Mouse (Mus musculus): Measurements from ENCODE around the gene Ndufa8. TPM values are rescaled to one million over a fixed set of nuclear protein-coding genes. Genes with fewer than 3 reads are reported as not detected.

Ndufa8 gene
- polyA plus RNA-seq, 1 experiment from 2014 or later, result 236 TPM

DNA sequence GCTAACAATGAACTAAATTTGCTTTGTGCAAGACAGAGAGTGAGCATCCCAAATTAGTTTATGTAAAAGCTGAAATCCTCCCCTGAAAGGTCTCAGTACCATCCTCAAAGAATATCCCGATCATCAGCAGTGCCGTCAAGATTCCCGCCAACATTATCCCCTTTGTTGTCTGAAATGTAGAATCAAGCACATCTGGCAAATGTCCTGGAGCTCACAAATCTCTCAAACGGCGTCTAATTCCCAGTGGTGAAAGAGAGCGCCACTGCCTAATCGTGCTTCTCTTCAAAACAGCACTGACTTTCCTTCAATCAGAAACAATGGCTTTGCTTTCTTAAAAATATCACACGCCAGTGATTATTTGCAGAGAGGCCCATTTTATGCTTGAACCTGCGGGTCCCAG, 17.9 kb upstream of the Ndufa8 start:
- Histone ChIP-seq H3K4me2 (ENCODE audit: low read depth, low read length) (no peak overlapping the region), H3K27ac (replicated peaks; ENCODE audit: low read depth, low read length) (no peak overlapping the region), H3K4me1 (ENCODE audit: control insufficient read depth, insufficient read depth, low read length) (no peaks in the 10 kb centered on the region), H3K36me3 (ENCODE audit: control insufficient read depth, insufficient read depth, low read length) (no peaks in the 10 kb centered on the region), H3K9ac (ENCODE audit: low read depth, low read length) (no peak overlapping the region), H3K4me3 (ENCODE audit: low read depth, low read length) (no peak overlapping the region), H3K9me3 (ENCODE audit: control insufficient read depth, low read length) (no peaks in the 10 kb centered on the region), H3K27me3 (replicated peaks; ENCODE audit: control insufficient read depth, insufficient read depth, low read length) (no peaks in the 10 kb centered on the region)
- DNase-seq (ENCODE audit: low spot score), result peak; percentile 45
- no peak for ATAC-seq (ENCODE audit: low read depth)
- 34% methylated on average over 9 of the region's 9 CpGs for WGBS

DNA sequence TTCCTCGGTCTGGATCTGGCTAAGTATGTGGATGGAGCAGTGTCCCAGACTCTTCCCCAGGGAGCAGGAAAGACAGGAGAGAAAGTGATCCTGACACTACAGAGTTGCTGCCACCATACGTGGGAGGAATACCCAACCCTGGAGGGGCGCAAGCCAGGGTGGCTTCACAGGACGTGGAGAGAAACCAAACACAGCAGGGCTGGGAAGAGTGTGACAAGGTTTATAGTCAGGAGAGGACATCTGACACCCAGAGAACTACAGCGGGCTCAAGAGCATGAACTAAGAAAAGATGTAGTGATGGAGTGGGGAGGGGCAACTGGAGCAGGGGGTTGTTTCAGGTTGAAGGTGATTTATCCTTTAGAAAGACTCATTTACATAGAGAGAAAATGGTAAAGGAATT, 12.2 kb upstream of the Ndufa8 start:
- ATAC-seq (ENCODE audit: low read depth), result no peak
- Histone ChIP-seq H3K4me2 (ENCODE audit: low read depth, low read length) (no peak overlapping the region), H3K9me3 (ENCODE audit: control insufficient read depth, low read length) (no peaks in the 10 kb centered on the region), H3K4me1 (ENCODE audit: control insufficient read depth, insufficient read depth, low read length) (no peaks in the 10 kb centered on the region), H3K27me3 (replicated peaks; ENCODE audit: control insufficient read depth, insufficient read depth, low read length) (no peaks in the 10 kb centered on the region), H3K27ac (replicated peaks; ENCODE audit: low read depth, low read length) (no peak overlapping the region), H3K9ac (ENCODE audit: low read depth, low read length) (no peak overlapping the region), H3K4me3 (ENCODE audit: low read depth, low read length) (no peak overlapping the region), H3K36me3 (ENCODE audit: control insufficient read depth, insufficient read depth, low read length) (no peaks in the 10 kb centered on the region)
- no peak for DNase-seq (ENCODE audit: low spot score)
- WGBS, result 58% methylated on average over 5 of the region's 5 CpGs

DNA sequence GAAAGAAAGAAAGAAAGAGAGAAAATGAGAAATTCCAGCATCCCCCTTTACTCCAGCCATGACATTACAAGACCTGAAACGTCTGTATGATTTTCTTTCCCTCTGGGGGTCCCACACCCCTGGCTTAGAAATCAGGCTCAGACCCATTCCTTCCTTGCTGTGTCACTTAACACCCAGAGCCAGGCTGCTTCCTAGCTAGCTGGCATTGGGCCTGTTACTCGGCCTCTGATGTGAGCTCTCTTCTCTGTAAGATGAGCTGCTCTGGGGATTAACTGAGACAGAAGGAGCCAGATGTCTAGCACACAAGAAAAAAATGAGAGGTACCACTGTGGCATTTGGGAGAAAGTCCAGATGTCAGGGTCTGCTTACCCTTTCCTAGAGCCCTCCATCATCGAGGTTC, 7.0 kb upstream of the Ndufa8 start:
- H3K36me3 ChIP-seq (ENCODE audit: control insufficient read depth, insufficient read depth, low read length), result no peaks in the 10 kb centered on the region
- H3K4me3 ChIP-seq (ENCODE audit: low read depth, low read length), result no peak overlapping the region
- H3K27ac ChIP-seq (replicated peaks; ENCODE audit: low read depth, low read length), result no peak overlapping the region
- no peaks in the 10 kb centered on the region for H3K4me1 ChIP-seq (ENCODE audit: control insufficient read depth, insufficient read depth, low read length)
- WGBS, result 21% methylated on average over 3 of the region's 3 CpGs
- DNase-seq (ENCODE audit: low spot score) (peak; percentile 90), ATAC-seq (ENCODE audit: low read depth) (peak; percentile 85)
- no peak overlapping the region for H3K4me2 ChIP-seq (ENCODE audit: low read depth, low read length)
- H3K9ac ChIP-seq (ENCODE audit: low read depth, low read length), result no peak overlapping the region
- H3K27me3 ChIP-seq (replicated peaks; ENCODE audit: control insufficient read depth, insufficient read depth, low read length), result no peaks in the 10 kb centered on the region
- no peaks in the 10 kb centered on the region for H3K9me3 ChIP-seq (ENCODE audit: control insufficient read depth, low read length)

DNA sequence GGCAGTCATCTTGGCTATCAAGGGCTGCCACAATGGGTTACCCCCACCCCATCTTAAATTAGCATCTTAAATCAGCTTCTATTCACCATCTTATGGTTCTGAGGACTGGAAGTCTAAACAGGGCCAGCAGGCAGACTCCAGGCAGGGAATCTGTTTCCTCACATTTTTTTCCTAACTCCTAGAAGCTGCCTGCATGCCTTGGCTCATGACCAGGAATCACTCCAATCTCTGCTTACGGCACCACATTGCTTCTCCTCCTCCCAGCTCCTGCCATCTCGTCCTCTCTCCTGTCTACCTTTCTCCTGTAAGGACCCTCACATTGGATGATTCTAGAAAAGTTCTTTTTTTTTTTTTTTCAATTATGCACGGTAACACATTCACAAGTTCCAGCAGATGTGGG, 4.0 kb upstream of the Ndufa8 start:
- DNase-seq (ENCODE audit: low spot score) (peak; percentile 50), ATAC-seq (ENCODE audit: low read depth) (no peak)
- Histone ChIP-seq H3K27ac (replicated peaks; ENCODE audit: low read depth, low read length) (no peak overlapping the region), H3K4me1 (ENCODE audit: control insufficient read depth, insufficient read depth, low read length) (peaks cover 2% of the 10 kb centered on the region), H3K27me3 (replicated peaks; ENCODE audit: control insufficient read depth, insufficient read depth, low read length) (no peaks in the 10 kb centered on the region), H3K9me3 (ENCODE audit: control insufficient read depth, low read length) (no peaks in the 10 kb centered on the region), H3K4me3 (ENCODE audit: low read depth, low read length) (no peak overlapping the region), H3K9ac (ENCODE audit: low read depth, low read length) (no peak overlapping the region), H3K4me2 (ENCODE audit: low read depth, low read length) (no peak overlapping the region), H3K36me3 (ENCODE audit: control insufficient read depth, insufficient read depth, low read length) (no peaks in the 10 kb centered on the region)
- 55% methylated on average over 3 of the region's 3 CpGs for WGBS

DNA sequence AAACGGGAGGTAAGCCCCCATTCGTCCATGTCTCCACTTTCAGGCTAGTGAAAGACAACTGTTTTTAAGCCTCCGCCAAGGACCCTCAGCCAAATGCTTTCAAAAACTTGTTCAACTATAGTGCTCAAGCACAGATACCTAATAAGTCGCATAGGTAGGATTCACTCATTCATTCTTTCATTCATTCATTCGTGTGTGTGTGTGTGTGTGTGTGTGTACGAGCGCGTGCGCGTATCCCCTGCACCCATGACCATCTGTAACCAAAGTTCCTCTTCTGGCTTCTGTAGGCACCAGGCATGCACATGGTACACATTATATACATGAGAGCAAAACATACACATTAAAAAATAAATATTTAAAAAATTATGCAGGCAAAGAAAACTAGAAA, 355 bp upstream of the Ndufa8 start:
- H3K4me3 ChIP-seq (ENCODE audit: low read depth, low read length), result peak overlapping the region; percentile 85
- H3K4me2 ChIP-seq (ENCODE audit: low read depth, low read length), result peak overlapping the region; percentile 69
- WGBS, result 40% methylated on average over 10 of the region's 10 CpGs
- H3K36me3 ChIP-seq (ENCODE audit: control insufficient read depth, insufficient read depth, low read length), result 0 out of 2 replicates have a peak, but pooled peaks cover 1% of the 10 kb centered on the region
- peaks cover 9% of the 10 kb centered on the region for H3K4me1 ChIP-seq (ENCODE audit: control insufficient read depth, insufficient read depth, low read length)
- DNase-seq (ENCODE audit: low spot score) (no peak), ATAC-seq (ENCODE audit: low read depth) (peak; percentile 9; the same call in 1 of the 2 replicates)
- no peak overlapping the region for H3K27ac ChIP-seq (replicated peaks; ENCODE audit: low read depth, low read length)
- H3K27me3 ChIP-seq (replicated peaks; ENCODE audit: control insufficient read depth, insufficient read depth, low read length), result no peaks in the 10 kb centered on the region
- no peaks in the 10 kb centered on the region for H3K9me3 ChIP-seq (ENCODE audit: control insufficient read depth, low read length)
- H3K9ac ChIP-seq (ENCODE audit: low read depth, low read length), result no peak overlapping the region

DNA sequence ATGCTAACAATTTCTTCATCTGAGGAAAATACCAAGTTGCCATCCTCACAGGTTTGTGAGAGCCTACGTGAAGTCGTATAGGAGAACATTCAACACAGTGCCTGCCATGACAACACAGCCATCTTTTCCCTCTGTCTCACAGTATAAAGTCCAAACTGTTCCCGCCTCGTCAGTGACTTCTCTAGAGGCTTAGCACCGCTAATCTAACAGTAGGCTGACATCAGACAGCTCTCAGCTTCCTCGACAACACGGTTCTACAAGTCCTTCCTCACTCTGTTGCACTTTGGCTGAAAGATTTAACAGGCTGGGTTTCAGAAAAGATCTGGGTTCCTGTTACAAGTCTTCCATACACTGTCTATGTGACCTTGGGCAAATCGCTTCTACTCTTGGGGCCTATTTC, 1.0 kb downstream of the Ndufa8 start:
- peaks cover 9% of the 10 kb centered on the region for H3K4me1 ChIP-seq (ENCODE audit: control insufficient read depth, insufficient read depth, low read length)
- peak overlapping the region; percentile 85 for H3K4me3 ChIP-seq (ENCODE audit: low read depth, low read length)
- H3K36me3 ChIP-seq (ENCODE audit: control insufficient read depth, insufficient read depth, low read length), result 0 out of 2 replicates have a peak, but pooled peaks cover 13% of the 10 kb centered on the region
- H3K27ac ChIP-seq (replicated peaks; ENCODE audit: low read depth, low read length), result no peak overlapping the region
- DNase-seq (ENCODE audit: low spot score), result no peak
- peak overlapping the region; percentile 69 for H3K4me2 ChIP-seq (ENCODE audit: low read depth, low read length)
- H3K9me3 ChIP-seq (ENCODE audit: control insufficient read depth, low read length), result no peaks in the 10 kb centered on the region
- ATAC-seq (ENCODE audit: low read depth), result no peak
- no peaks in the 10 kb centered on the region for H3K27me3 ChIP-seq (replicated peaks; ENCODE audit: control insufficient read depth, insufficient read depth, low read length)
- 71% methylated on average over 8 of the region's 8 CpGs for WGBS
- H3K9ac ChIP-seq (ENCODE audit: low read depth, low read length), result peak overlapping the region; percentile 88

DNA sequence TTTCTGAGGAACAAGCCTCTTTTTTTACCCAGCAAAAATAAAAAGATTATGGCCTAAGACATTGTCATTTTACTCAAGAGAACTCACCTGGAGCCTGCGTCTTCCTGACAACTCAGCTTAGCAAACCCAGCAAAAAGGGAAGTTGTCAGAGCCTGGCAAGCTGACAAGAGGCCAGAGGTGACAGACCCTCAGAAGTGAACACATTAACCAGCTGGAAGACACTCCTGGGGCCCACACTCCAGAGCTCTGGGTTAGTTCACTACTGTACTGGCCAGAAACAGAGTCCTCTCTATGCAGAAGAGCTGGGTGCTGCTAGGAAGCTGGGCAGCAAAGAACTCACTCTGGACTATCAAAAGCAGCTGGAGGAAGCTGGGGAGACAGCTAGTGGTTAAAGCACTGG, 8.3 kb downstream of the Ndufa8 start:
- DNase-seq (ENCODE audit: low spot score), result no peak
- Histone ChIP-seq H3K4me3 (ENCODE audit: low read depth, low read length) (no peak overlapping the region), H3K36me3 (ENCODE audit: control insufficient read depth, insufficient read depth, low read length) (peaks cover 55% of the 10 kb centered on the region), H3K4me2 (ENCODE audit: low read depth, low read length) (no peak overlapping the region), H3K27ac (replicated peaks; ENCODE audit: low read depth, low read length) (no peak overlapping the region), H3K27me3 (replicated peaks; ENCODE audit: control insufficient read depth, insufficient read depth, low read length) (no peaks in the 10 kb centered on the region), H3K9ac (ENCODE audit: low read depth, low read length) (no peak overlapping the region), H3K9me3 (ENCODE audit: control insufficient read depth, low read length) (no peaks in the 10 kb centered on the region), H3K4me1 (ENCODE audit: control insufficient read depth, insufficient read depth, low read length) (no peaks in the 10 kb centered on the region)
- ATAC-seq (ENCODE audit: low read depth), result no peak
- 84% methylated on average over 1 of the region's 1 CpGs for WGBS

DNA sequence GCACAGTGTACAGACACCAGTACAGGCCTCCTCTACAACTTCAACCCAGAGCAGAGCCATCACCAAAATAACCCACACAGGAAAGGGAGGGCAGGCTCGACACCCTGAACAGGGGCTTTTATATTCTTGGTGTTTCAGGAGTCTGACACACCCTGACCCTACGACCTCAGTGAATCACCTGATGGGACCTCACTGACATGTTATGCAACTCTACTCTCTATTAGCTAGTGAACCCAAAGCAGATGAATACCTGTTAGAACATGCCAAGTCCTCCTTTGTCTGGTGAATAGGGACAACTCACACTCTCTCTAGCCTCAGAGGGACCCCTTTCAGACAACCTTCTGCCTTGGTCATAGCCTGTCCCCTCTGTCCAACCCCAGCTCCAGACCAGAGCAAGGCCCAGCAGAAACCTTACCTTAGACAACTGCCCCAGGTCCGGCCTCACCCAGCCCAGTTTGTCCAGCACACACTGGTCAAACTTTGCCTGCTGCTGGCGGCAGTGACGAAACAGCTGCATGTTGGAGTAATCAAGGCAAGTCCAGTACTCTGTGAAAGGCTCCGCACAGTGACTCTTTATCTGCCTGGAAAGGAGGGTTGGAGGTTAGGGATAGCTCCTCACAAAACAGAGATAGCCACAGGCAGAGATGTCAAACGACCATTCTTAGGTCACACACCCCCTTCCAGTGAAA, 9.8 kb downstream of the Ndufa8 start:
- no peak overlapping the region for H3K9ac ChIP-seq (ENCODE audit: low read depth, low read length)
- H3K4me3 ChIP-seq (ENCODE audit: low read depth, low read length), result no peak overlapping the region
- ATAC-seq (ENCODE audit: low read depth), result no peak
- 78% methylated on average over 7 of the region's 7 CpGs for WGBS
- H3K36me3 ChIP-seq (ENCODE audit: control insufficient read depth, insufficient read depth, low read length), result peaks cover 61% of the 10 kb centered on the region
- H3K4me1 ChIP-seq (ENCODE audit: control insufficient read depth, insufficient read depth, low read length), result no peaks in the 10 kb centered on the region
- H3K27me3 ChIP-seq (replicated peaks; ENCODE audit: control insufficient read depth, insufficient read depth, low read length), result no peaks in the 10 kb centered on the region
- H3K27ac ChIP-seq (replicated peaks; ENCODE audit: low read depth, low read length), result no peak overlapping the region
- DNase-seq (ENCODE audit: low spot score), result no peak
- H3K4me2 ChIP-seq (ENCODE audit: low read depth, low read length), result no peak overlapping the region
- no peaks in the 10 kb centered on the region for H3K9me3 ChIP-seq (ENCODE audit: control insufficient read depth, low read length)

DNA sequence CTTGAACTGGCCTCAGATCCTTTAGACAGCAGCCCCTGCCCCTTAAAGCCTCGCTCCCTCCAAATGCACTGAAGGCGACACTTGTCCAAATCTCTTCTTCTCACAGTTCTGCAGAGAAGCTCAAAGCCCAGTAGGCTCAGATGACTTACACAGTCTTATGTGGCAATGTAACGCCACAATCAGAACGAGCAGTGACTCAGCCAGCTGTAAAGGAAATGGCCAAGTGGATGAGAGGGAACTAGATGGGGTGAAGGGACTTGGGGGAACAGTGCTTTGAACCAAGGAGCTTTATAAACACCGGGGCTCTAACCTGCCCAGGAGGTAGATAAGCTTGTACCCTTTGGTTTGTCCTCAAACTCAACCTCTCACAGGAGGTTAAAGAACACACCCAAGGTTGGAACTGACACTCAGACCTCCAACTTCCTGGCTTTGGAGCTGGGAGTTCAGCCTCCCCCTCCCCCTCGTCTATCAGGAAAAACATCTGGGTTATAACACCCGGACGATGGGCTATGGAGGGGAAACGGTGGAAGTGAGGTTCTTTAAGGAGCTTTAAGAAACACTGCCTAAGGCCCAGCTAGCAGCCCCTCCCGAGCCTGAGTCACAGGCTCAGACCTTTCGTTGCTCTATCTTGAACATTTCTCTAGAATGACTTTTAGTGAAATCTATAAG, 13.7 kb downstream of the Ndufa8 start:
- H3K4me3 ChIP-seq (ENCODE audit: low read depth, low read length), result no peak overlapping the region
- no peak for DNase-seq (ENCODE audit: low spot score)
- H3K4me1 ChIP-seq (ENCODE audit: control insufficient read depth, insufficient read depth, low read length), result no peaks in the 10 kb centered on the region
- H3K27me3 ChIP-seq (replicated peaks; ENCODE audit: control insufficient read depth, insufficient read depth, low read length), result no peaks in the 10 kb centered on the region
- H3K36me3 ChIP-seq (ENCODE audit: control insufficient read depth, insufficient read depth, low read length), result peaks cover 50% of the 10 kb centered on the region
- H3K9ac ChIP-seq (ENCODE audit: low read depth, low read length), result no peak overlapping the region
- no peaks in the 10 kb centered on the region for H3K9me3 ChIP-seq (ENCODE audit: control insufficient read depth, low read length)
- H3K4me2 ChIP-seq (ENCODE audit: low read depth, low read length), result no peak overlapping the region
- H3K27ac ChIP-seq (replicated peaks; ENCODE audit: low read depth, low read length), result no peak overlapping the region
- 60% methylated on average over 11 of the region's 11 CpGs for WGBS
- no peak for ATAC-seq (ENCODE audit: low read depth)

Data from embryonic facial prominence, embryonic 14.5 days (tissue).